Mouse (Mus musculus): ENCODE data around the gene Kat5.

GRCm38 (mm10) chr19:5566316-5566715 lies 43.7 kb downstream of the Kat5 start:
- TF ChIP-seq E2F4 (IDR thresholded peaks at IDR 0.05; ENCODE audit: insufficient read depth): no peak
- TF ChIP-seq TCF12 (IDR thresholded peaks at IDR 0.05; ENCODE audit: insufficient read depth, poor library complexity, severe bottlenecking): no peak
- TF ChIP-seq CEBPB (IDR thresholded peaks at IDR 0.05; ENCODE audit: insufficient read depth, poor library complexity, severe bottlenecking): no peak
- no peak for TF ChIP-seq MYOG (IDR thresholded peaks at IDR 0.05; ENCODE audit: control insufficient read depth in 1 of 3, insufficient read depth in 1 of 3, insufficient read length in 2 of 3, low read depth in 2 of 3)
- no peak for TF ChIP-seq MAX (IDR thresholded peaks at IDR 0.05; ENCODE audit: low read depth)
- TF ChIP-seq POLR2A (IDR thresholded peaks at IDR 0.05; ENCODE audit: insufficient read length, low read depth): no peak
- TF ChIP-seq POLR2AphosphoS2 (IDR thresholded peaks at IDR 0.05; ENCODE audit: insufficient read length, low read depth): no peak
- no peak for TF ChIP-seq MYOD1 (IDR thresholded peaks at IDR 0.05; ENCODE audit: control insufficient read depth in 1 of 3, insufficient read length in 2 of 3, low read depth in 2 of 3)
- no peak for TF ChIP-seq USF1 (IDR thresholded peaks at IDR 0.05; ENCODE audit: low read depth)
- TF ChIP-seq SRF (IDR thresholded peaks at IDR 0.05; ENCODE audit: control insufficient read depth, insufficient read length, low read depth): no peak
- no peak for TF ChIP-seq TCF3 (IDR thresholded peaks at IDR 0.05; ENCODE audit: insufficient read length, low read depth)

All from myocyte (in vitro differentiated cells).